Mouse (Mus musculus): ENCODE measurements around the gene Slc13a2. TPM values are rescaled to one million over a fixed set of nuclear protein-coding genes. Genes with fewer than 3 reads are reported as not detected.

The Slc13a2 gene
- total RNA-seq, 2 experiments from 2014 or later, result not detected

DNA sequence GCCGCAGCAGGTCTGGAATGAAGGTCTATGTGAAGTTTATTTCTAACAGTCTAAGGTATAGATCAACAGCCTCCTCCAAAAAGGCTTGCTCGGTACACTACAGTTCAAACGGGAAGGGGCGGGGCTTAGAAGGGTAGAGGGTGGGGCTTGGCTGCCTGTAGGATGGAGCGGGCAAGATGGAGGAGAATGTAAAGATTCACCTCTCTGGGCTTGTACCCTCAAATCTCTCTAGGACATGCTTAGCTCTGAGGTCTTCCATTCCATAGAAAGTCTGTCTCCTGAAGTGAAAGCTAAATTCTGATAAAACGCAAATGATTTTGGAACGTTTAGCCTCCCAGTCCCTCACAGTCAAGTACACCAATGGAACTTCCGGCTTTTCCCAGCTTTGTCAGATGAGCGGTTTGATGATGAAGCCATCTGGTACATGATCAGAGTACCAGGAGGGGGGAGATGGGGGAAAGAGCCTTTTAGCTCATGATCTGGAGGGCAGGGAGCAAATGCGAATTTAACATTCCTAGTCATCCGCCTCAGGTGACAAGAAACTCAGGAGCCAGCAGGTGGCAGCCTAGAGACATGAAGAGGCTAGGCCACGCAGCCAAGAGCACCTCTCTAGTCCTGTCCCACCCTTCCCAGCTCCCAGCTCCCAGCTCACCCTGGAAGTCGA lies 61.8 kb downstream of the Slc13a2 start:
- intact Hi-C loops (cut with DNase I), result loop anchor here (1.0 to 5.0 kb wide), 2 partner anchors 39 to 92 kb away; no protein-coding TSS in a partner anchor

DNA sequence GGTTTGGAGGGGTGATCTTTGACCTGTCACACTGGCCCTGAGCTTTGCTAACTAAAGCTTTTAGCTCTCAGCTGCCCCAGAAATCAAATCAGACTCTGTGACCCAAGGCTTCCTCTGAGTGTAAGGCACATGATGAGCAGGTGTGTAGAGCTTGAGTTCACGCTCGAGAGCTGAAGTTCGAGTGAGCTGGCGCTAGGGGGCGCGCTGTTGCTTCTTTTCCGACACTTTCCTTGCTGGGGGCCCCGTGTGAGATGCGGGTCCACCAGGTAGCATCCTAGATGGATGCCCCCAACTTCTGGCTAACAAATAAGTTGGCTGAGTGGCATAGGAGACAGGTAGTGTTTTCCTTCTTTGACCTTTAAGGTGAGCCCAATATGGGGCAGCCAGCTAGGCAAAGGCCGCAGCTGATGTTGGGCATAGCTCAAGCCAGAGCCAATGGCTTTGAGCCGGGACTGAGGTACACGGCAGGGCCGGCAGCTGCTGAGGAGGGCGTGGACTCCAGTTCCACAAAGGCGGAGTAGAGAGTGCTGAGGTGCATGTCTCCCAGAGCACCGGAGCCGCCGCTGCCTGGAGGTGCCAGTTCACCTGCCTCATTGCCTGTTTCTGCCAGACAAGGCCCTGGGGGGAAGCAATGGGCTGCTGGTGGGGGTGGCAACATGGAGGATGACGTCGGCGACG lies 63.5 kb downstream of the Slc13a2 start:
- intact Hi-C loops (cut with DNase I), result no loop called here
- no peak for DNase-seq

More for the DNA sequence above, 61.8 kb downstream of the Slc13a2 start:
- DNase-seq, result peak; percentile 69 to 78

DNA sequence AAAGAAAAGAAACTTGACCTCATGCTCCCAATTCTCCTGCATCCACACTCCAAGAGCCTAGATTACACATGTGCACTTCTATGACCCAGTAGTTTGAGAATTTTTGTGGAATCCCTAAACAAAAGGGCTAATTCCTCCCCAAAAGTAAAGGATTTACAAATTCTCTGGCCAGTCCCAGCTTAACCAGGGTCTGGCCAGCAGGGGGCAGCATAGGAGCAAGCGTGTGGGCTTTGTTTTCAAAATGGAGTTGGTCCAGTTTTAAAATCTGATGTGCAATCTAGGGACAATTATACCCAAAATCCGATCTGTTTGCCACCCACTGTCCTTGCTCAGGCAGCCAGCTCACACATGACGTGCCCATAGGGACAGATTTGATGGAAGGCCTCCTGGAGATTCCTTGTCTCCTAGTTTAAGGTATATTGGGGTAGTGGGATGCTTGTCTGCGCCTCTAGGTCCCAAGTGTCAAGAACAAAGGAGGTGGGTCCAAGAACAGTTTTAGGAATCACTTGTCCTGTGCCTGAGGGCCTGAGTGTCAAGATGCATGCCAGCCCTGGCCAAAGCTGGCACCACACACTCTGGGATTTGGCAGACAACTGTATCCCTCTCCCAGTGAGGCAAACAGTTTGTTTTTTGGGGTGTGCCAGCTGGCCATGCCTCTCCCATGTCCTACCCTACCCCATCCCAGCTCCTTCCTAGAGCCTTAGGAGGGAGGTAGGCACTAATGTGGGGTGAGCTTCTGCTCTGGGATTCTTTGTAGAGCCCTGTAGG lies 66.4 kb downstream of the Slc13a2 start:
- intact Hi-C loops (cut with DNase I), result loop anchor here (1.0 kb wide), 1 partner anchor 44 kb away; no protein-coding TSS in a partner anchor
- peak; percentile 70 to 77 for DNase-seq

DNA sequence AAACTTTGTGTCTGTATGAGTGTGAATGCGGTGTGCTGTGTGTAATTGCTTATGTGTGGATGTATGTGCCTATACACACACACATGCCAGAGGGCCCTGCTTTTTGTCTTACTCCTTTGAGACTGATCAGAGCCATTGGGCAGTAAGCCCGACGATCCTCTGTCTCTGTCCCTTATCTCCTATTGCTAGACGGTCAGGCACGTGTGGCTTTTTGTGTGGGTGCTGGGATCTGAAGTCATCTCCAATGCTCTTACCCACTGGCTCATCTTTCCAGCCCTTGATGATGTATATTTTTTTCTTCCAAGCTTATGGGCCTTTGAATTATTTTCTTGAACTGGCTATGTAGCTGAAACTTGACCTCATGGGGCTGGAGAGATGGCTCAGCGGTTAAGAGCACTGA lies 67.1 kb downstream of the Slc13a2 start:
- intact Hi-C loops (cut with DNase I), result loop anchor here (1.0 kb wide), 1 partner anchor 44 kb away; no protein-coding TSS in a partner anchor
- no peak for DNase-seq

DNA sequence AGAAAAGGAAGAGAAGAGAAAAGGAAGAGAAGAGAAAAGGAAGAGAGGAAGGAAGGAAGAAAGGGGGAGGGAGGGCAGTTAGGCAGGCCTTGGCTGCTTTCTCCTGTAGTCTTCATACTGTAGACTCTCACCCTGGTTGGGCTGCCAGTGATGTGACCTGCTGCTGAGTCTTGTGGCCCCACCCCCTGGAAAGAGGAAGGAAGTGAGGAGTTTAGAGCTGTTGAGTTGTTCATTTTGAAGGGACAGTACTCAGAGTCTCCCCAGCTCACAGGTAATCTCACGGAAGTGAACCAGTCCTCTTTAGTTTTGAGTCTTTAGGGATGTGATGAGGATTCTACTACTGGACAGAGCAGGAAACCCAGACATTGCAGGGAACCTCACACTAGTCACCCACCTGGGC lies 68.9 kb downstream of the Slc13a2 start:
- intact Hi-C loops (cut with DNase I), result no loop called here
- no peak for DNase-seq

DNA sequence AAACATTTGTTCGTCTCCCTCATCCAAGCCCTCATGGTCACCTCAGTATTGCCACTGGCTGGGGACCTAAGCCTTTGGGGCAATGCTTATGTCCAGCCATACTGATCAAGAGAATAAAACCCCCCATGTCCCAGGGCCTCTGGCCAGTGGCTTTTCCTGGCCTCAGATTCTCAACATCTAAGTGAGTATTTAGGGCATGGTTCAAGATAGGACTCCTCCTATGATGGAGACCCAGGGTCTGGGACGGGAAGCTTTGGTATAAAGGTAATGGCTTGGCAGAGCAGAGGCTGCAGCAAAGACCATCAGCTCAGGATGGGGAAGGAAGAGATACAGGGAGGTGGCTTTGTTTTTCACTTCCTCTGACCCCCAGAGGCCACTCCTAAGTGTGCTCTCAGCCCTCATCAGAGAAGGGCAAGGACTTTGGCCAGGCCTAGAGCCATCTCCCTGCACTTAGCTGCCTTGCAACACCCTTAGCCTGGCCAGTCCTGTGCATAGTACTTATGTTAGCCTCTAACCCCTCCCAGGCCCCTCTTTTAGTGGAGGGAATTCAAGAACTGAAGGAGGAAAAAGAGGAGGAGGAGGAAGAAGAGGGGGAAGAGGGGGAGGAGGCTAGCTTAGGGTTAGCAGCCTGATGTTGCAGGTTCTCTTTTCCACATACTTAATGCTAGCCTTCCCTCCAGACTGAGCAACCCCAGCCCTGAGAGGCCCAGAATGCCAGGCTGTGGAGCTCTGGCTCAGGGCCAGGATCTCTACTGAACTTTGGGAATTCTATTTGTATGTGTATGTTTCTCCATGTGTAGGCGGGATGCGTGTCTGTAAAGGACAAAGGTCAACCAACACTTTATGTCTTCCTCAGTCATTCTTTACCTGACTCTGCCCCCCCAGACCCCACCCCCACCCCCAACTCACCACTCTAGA lies 72.3 kb downstream of the Slc13a2 start:
- intact Hi-C loops (cut with DNase I), result loop anchor here (5.0 kb wide), 1 partner anchor 87 kb away; the partner anchor contains the start of gene 2610507B11Rik
- no peak for DNase-seq

DNA sequence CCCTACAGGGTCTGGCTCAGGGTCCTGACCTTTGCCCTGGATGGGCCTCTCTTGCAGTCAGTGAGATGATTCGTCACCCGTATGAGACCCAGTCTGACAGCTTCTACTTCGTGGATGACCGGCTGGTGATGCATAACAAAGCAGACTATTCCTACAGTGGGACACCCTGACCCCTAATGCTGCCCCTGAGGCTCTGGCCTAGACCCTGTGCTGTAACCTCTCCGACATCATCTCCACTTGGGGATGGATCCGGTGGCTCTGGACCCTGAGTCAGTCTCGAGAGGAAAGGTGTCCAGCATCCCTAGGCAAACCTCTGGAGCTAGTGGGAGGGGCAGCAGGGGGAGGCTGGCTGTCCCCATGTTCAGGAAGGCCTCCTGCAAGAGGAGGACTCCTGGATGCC lies 73.5 kb downstream of the Slc13a2 start:
- no peak for DNase-seq
- intact Hi-C loops (cut with DNase I), result loop anchor here (5.0 kb wide), 1 partner anchor 86 kb away; the partner anchor contains the start of gene 2610507B11Rik

DNA sequence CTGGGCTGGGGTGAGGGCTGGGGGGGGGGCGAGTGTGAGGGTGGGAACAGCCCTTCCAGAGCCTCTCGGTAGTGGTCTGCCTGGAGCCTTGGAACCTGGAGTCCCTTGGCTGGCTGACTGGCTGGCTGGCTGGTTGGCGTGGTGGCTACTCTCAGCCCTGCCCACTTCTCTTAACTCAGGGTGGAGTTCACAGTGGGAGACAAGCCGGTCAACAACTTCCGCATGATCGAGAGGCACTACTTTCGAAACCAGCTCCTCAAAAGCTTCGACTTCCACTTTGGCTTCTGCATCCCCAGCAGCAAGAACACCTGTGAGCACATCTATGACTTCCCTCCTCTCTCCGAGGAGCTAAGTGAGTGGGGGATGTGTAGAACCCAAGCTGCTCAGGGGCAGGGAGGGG lies 74.1 kb downstream of the Slc13a2 start:
- no peak for DNase-seq
- intact Hi-C loops (cut with DNase I), result loop anchor here (5.0 kb wide), 1 partner anchor 86 kb away; the partner anchor contains the start of gene 2610507B11Rik

Other genes starting within 250 kb of the Slc13a2 start
- 1 to 10 TPM; 4.8 to 6.2 TPM for gene Nek8, start 245.5 kb downstream of the Slc13a2 start, total RNA-seq (2021)
- gene Tlcd1, start 245.5 kb downstream of the Slc13a2 start, total RNA-seq (2021), result 1 to 10 TPM; 6.5 to 7.6 TPM
- gene Rpl23a, start 238.6 kb downstream of the Slc13a2 start, total RNA-seq (2021), result 100 to 1,000 TPM; 776 to 812 TPM
- gene Rab34, start 233.8 kb downstream of the Slc13a2 start, total RNA-seq (2021), result 10 to 100 TPM; 14.2 to 17.8 TPM
- 1 to 10 TPM in 1 of 2 experiments, under 1 TPM in 1; 0.76 to 2.6 TPM for gene Proca1, start 228.8 kb downstream of the Slc13a2 start, total RNA-seq (2021)
- 10 to 100 TPM; 49.8 to 51.3 TPM for gene Sdf2, start 176.5 kb downstream of the Slc13a2 start, total RNA-seq (2021)
- gene Supt6, start 176.2 kb downstream of the Slc13a2 start, total RNA-seq (2021), result 10 to 100 TPM; 29.6 to 31.7 TPM
- gene 2610507B11Rik, start 160.5 kb downstream of the Slc13a2 start, total RNA-seq (2021), result 100 to 1,000 TPM; 184 to 186 TPM
- 1 to 10 TPM in 1 of 2 experiments, under 1 TPM in 1; 0.90 to 1.9 TPM for gene BC030499, start 131.4 kb downstream of the Slc13a2 start, total RNA-seq (2021)
- 1 to 10 TPM; 2.2 to 4.2 TPM for gene Spag5, start 120.7 kb downstream of the Slc13a2 start, total RNA-seq (2021)
- 1 to 10 TPM in 1 of 2 experiments, under 1 TPM in 1; 0.54 to 1.0 TPM for gene Aldoc, start 99.2 kb downstream of the Slc13a2 start, total RNA-seq (2021)
- gene Pigs, start 93.8 kb downstream of the Slc13a2 start, total RNA-seq (2021), result 10 to 100 TPM; 23.5 to 23.9 TPM
- 1 to 10 TPM; 5.9 to 6.3 TPM for gene Unc119, start 78.7 kb downstream of the Slc13a2 start, total RNA-seq (2021)
- gene Foxn1, start 35.7 kb downstream of the Slc13a2 start, total RNA-seq (2021), result under 1 TPM in 1 of 2 experiments, not detected in 1; 0.24 TPM
- gene Slc46a1, start 43.5 kb upstream of the Slc13a2 start, total RNA-seq (2021), result 1 to 10 TPM; 2.3 to 3.1 TPM
- gene Sarm1, start 75.5 kb upstream of the Slc13a2 start, total RNA-seq (2021), result under 1 TPM; 0.37 to 0.79 TPM
- 10 to 100 TPM; 32.0 to 36.5 TPM for gene Vtn, start 76.9 kb upstream of the Slc13a2 start, total RNA-seq (2021)
- gene Sebox, start 81.2 kb upstream of the Slc13a2 start, total RNA-seq (2021), result not detected
- 10 to 100 TPM; 11.7 to 12.1 TPM for gene Tmem199, start 90.0 kb upstream of the Slc13a2 start, total RNA-seq (2021)
- gene Poldip2, start 90.0 kb upstream of the Slc13a2 start, total RNA-seq (2021), result 100 to 1,000 TPM; 153 to 155 TPM
- gene Tnfaip1, start 114.1 kb upstream of the Slc13a2 start, total RNA-seq (2021), result 10 to 100 TPM; 47.7 to 50.7 TPM
- gene Ift20, start 114.1 kb upstream of the Slc13a2 start, total RNA-seq (2021), result 10 to 100 TPM; 48.4 to 50.0 TPM
- 10 to 100 TPM in 1 of 2 experiments, 1 to 10 TPM in 1; 8.8 to 10.3 TPM for gene Tmem97, start 128.6 kb upstream of the Slc13a2 start, total RNA-seq (2021)